Mouse (Mus musculus): Measurements from ENCODE around the gene Mrpl41.

DNA sequence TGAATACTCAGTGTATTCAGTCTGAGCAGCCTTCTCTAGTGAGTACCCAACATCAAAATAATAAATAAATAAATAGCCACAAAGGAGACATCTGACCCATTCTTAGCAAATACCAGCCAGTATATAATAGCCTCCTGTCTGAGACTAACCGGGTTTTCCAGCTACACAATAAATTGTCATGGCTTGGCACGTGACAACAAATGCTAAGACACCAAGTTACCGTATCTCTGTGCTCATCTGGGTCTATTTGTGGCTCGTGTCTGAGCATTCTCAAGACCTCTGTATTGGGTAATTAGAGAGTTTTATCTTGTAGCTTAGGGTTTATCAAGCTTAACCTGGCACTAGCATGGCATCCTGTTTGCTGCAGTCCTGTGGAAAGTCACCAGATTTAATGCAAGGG lies 32.8 kb downstream of the Mrpl41 start:
- TF ChIP-seq CTCF (IDR thresholded peaks at IDR 0.05; ENCODE audit: insufficient read depth, low read depth, low read length) = no peak
- TF ChIP-seq POLR2A (IDR thresholded peaks at IDR 0.05; ENCODE audit: insufficient read depth, low read depth, low read length) = no peak
